Mouse (Mus musculus): ENCODE results near the gene Stkld1. TPM values are rescaled to one million over a fixed set of nuclear protein-coding genes. Genes with fewer than 3 reads are reported as not detected.
"Not testable (repeated sequence)": the region's sequence is repeated elsewhere in the genome, so short reads cannot be mapped to it uniquely, and the experiment has no call there.

Gene Stkld1
- 0.13 TPM in 1 of 2 replicates, not detected in the other for polyA plus RNA-seq (2016; fragmentation: Nextera tagmentation; extraction: Ambion mirVana)

DNA sequence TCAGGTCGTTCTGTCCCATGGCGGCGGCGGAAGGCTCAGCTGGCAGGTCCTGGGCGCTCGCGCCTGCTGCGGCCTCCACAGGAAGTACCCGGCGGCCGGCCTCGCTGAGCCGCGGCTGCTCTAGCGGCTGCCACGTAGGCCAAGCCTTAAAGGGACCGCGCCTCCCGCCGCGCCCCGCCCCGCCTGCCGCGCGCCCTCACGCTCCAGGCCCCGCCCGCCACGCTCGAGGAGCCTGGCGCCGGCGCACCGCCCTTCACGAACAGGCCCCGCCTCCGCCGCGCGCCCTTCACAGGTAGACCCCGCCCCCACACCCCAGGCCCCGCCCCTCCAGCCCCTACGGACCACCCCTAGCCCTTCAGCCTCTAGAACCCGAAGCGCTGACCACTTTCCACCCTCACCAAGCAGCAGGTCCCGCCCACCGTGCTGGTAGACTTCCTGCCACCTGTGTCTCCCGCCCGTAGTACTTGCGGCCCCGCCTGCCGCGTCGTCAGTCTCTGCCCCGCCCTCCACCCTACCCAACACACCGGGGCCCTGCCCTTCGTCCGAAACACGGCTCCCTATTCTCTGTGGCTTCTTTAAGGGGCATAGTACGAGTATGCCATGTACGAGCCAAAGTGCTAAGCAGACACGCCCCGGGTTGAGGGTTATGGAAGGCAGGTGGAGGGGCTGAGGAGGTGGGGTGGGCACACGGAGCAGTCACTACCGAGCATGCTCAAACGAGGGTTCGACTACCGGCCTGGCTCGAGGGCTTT is at the start of gene Stkld1, which contains the start of gene Surf4:
Stkld1 (plus strand) TSS at position 744 of the 752 bp plus-strand sequence.
Surf4 (minus strand) TSS at position 625 of the 752 bp plus-strand sequence.
- peak within 1 kb of the TSS; percentile 93 for H3K27ac ChIP-seq
- no peaks in the 10 kb centered on the region for H3K27me3 ChIP-seq
- peak within 1 kb of the TSS; percentile 79 for H3K4me2 ChIP-seq
- peaks cover 34% of the 10 kb centered on the region for H3K36me3 ChIP-seq
- H3K9ac ChIP-seq (replicated peaks) = peak within 1 kb of the TSS; percentile 97
- WGBS = 1% methylated on average over 58 of the region's 70 CpGs
- H3K4me3 ChIP-seq (replicated peaks) = peak within 1 kb of the TSS; percentile 98
- no peaks in the 10 kb centered on the region for H3K9me3 ChIP-seq
- H3K4me1 ChIP-seq (replicated peaks) = peaks cover 21% of the 10 kb centered on the region
- ATAC-seq (ENCODE audit: insufficient number of reproducible peaks, insufficient read depth, low FRiP score, low TSS enrichment, low read depth) = peak; percentile 96

DNA sequence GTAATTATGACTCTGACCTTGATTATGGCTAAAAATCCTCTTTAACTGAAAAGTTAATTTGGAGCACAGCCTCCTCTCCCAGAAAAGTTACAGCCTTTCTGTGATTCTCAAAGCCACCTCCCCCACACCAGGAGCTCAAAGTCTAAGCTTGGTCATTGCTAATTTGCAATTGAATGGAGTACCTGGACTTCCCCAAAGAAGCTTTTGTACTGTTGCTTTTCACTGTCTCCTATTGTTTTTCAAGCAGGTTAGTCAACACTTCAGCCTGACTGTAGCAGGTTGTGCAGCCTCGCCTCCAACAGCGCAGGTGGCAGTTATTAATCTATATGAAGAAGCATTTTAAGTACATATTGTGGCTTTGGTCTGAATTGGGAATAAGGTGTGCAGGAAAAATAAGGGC is 48.3 kb upstream of the Stkld1 start:
- WGBS = 90% methylated on average over 2 of the region's 2 CpGs

DNA sequence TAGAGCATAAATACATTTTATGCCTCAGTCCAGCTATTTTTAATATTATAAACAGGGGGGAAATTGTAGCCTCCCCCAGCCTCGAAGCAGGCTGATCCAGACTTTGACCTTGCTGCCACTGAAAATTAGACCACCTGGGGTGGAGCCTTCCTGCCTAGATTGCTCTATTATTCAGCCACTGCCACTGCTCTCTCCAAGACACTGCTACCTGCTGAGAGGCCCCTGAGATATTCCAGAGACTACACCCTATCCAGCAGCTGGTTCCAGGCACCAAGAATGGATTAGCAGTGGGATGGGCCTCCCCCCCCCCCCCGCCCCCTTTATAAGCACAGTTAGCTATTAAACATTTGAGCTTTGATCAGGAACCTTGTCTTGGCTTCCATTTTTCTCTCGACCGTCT is 47.7 kb upstream of the Stkld1 start:
- 71% methylated on average over 4 of the region's 4 CpGs for WGBS
- not testable (repeated sequence) for ATAC-seq (ENCODE audit: insufficient number of reproducible peaks, insufficient read depth, low FRiP score, low TSS enrichment, low read depth); H3K4me3 ChIP-seq (replicated peaks); H3K9ac ChIP-seq (replicated peaks); H3K27ac ChIP-seq; H3K27me3 ChIP-seq; H3K4me2 ChIP-seq; H3K4me1 ChIP-seq (replicated peaks)
- peaks cover 32% of the 10 kb centered on the region for H3K36me3 ChIP-seq
- peaks cover 15% of the 10 kb centered on the region; the same call in 1 of the 2 replicates for H3K9me3 ChIP-seq

More for the DNA sequence above, 48.3 kb upstream of the Stkld1 start:
- H3K4me1 ChIP-seq (replicated peaks); H3K27ac ChIP-seq; H3K4me2 ChIP-seq; H3K9ac ChIP-seq (replicated peaks); ATAC-seq (ENCODE audit: insufficient number of reproducible peaks, insufficient read depth, low FRiP score, low TSS enrichment, low read depth); H3K4me3 ChIP-seq (replicated peaks); H3K27me3 ChIP-seq: not testable (repeated sequence)
- Histone ChIP-seq H3K9me3 (peaks cover 15% of the 10 kb centered on the region; the same call in 1 of the 2 replicates), H3K36me3 (peaks cover 25% of the 10 kb centered on the region)

DNA sequence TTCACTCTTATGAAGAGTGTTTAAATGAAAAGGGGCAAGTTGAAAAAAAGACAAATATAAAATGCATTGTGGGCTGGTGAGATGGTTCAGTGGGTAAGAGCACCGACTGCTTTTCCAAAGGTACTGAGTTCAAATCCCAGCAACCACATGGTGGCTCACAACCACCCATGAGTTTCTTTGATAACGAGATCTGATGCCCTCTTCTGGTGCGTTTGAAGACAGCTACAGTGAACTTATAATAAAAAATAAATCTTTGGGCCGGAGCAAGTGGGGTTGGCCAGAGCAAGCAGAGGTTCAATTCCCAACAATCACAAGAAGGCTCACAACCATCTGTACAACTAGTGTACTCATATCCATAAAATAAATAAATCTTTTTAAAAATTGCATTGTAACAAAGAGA is 37.9 kb upstream of the Stkld1 start:
- no peaks in the 10 kb centered on the region for H3K27me3 ChIP-seq
- no peak overlapping the region for H3K4me2 ChIP-seq
- peaks cover 94% of the 10 kb centered on the region for H3K36me3 ChIP-seq
- no peak for ATAC-seq (ENCODE audit: insufficient number of reproducible peaks, insufficient read depth, low FRiP score, low TSS enrichment, low read depth)
- WGBS = 90% methylated on average over 4 of the region's 4 CpGs
- H3K4me3 ChIP-seq (replicated peaks) = no peak overlapping the region
- H3K9ac ChIP-seq (replicated peaks) = no peak overlapping the region
- H3K9me3 ChIP-seq = no peaks in the 10 kb centered on the region
- no peaks in the 10 kb centered on the region for H3K4me1 ChIP-seq (replicated peaks)
- no peak overlapping the region for H3K27ac ChIP-seq

DNA sequence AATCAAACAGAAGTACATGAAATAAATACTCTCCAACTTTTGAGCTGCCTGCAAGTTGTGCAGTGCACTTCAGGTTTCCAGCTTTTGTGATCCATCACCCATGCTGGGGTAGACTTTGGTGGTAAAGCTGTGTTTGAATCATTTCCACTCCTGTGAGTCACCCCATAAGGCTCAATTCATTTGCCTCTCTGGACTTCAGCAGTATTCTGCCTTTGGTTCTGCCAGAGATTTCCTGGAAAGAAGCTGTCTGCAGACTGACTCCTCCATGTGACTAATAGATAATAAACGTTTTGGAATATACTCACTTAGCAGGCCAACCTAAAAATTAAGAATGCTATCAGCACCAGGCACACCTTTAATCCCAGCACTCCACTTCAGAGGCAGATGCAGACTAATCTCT is 33.1 kb upstream of the Stkld1 start:
- Histone ChIP-seq H3K4me2 (no peak overlapping the region), H3K36me3 (peaks cover 68% of the 10 kb centered on the region), H3K4me3 (replicated peaks) (0 out of 2 replicates have a peak overlapping the region, but pooled peaks have one; percentile 2), H3K27ac (no peak overlapping the region), H3K9ac (replicated peaks) (no peak overlapping the region), H3K27me3 (no peaks in the 10 kb centered on the region), H3K9me3 (no peaks in the 10 kb centered on the region), H3K4me1 (replicated peaks) (peaks cover 18% of the 10 kb centered on the region)
- no peak for ATAC-seq (ENCODE audit: insufficient number of reproducible peaks, insufficient read depth, low FRiP score, low TSS enrichment, low read depth)
- 66% methylated on average over 1 of the region's 1 CpGs for WGBS

DNA sequence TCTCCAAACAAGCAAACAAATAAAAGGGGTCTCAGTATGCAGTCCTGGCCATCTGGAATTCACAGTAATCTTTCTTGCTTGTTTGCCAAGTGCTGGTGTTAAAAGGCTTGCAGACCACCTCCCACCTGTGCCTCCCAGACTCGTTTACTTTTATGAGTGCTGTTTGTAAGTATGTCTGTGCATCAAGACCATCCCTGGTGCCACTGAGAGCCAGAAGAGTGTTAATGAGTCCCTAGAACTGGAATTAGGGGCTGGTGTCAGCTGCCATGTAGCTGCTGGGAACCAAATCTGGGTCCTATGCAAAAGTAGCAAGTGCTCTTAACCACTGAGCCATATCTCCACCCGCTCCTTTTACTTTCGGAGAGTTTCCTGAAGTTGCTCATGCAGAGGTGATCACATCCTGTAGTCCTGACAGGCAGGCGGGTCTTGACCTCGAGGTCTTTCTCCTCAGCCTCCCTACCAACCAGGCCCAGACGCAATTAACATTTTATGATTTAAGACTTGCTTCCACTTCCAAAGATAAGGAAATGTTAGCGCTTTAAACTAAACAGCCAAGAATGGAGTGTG is 31.9 kb upstream of the Stkld1 start:
- no peak for ATAC-seq (ENCODE audit: insufficient number of reproducible peaks, insufficient read depth, low FRiP score, low TSS enrichment, low read depth)
- peaks cover 68% of the 10 kb centered on the region for H3K36me3 ChIP-seq
- 4% methylated on average over 7 of the region's 7 CpGs for WGBS
- no peak overlapping the region for H3K27ac ChIP-seq
- H3K9ac ChIP-seq (replicated peaks) = peak overlapping the region; percentile 72
- H3K4me2 ChIP-seq = peak overlapping the region; percentile 80
- H3K4me3 ChIP-seq (replicated peaks) = peak overlapping the region; percentile 80
- peaks cover 18% of the 10 kb centered on the region for H3K4me1 ChIP-seq (replicated peaks)
- no peaks in the 10 kb centered on the region for H3K9me3 ChIP-seq
- no peaks in the 10 kb centered on the region for H3K27me3 ChIP-seq

DNA sequence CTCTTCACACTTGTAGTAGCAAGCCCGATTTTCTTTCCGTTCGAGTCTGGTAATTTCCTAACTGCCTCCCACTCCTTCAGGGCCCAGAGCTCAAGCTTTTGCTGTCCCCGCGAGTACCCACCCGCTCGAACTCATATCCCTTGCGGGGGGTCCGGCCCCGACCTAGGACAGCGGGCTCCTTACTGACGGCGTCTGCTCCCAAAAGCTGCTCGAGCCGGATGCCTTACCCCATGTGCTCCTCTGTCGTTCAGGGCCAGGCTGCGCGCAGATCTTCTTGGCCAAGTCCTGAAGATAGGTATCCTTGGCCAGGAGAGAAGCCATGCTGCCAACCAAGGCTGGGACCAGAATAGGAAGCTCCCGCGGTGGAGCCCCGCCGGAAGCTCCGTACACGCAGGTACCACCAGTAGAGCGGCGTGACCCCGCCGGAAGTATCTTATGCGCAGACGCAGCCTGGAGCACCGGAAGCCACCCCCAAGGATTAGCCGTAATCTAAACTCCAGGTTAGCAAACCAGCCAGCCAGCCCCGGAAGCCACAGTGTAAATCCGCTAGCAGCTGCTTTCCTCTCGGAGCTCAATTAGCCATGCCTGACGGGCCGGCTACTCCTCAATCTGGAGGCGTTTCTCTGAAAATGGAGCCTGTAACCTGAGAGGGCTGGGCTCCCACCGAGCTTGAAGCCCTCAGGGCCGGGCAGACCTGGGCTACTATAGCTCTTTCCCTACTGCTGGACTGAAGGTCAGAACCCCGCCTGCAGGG is 31.2 kb upstream of the Stkld1 start, which contains the start of gene Surf6:
Surf6 (minus strand) TSS at position 413 of the 754 bp plus-strand sequence.
- Histone ChIP-seq H3K9me3 (no peaks in the 10 kb centered on the region), H3K27me3 (no peaks in the 10 kb centered on the region), H3K4me1 (replicated peaks) (peaks cover 18% of the 10 kb centered on the region), H3K4me2 (peak within 1 kb of the TSS; percentile 80), H3K27ac (peak within 1 kb of the TSS; percentile 87), H3K4me3 (replicated peaks) (peak within 1 kb of the TSS; percentile 80), H3K9ac (replicated peaks) (peak within 1 kb of the TSS; percentile 72), H3K36me3 (peaks cover 68% of the 10 kb centered on the region)
- WGBS = under 1% methylated on average over 41 of the region's 41 CpGs
- peak; percentile 94 for ATAC-seq (ENCODE audit: insufficient number of reproducible peaks, insufficient read depth, low FRiP score, low TSS enrichment, low read depth)

DNA sequence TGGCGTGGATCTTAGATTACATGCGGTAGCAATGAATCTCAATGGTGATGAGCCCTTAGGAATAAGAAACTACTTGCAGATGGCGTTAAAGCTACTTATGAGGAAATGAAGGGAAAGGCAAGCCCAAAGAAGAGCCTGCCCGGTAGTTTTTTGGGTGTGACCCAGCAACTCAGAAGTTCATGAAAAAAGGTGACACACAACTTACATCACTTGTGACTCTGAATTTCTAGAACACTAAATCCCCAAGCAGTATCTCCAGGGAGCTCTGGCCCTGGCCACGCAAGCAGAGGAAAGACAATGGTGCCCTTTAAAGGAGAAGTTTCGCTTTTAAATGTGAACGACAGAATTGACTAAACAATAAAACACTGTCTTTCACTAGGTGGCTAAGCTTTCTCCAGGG is 30.5 kb upstream of the Stkld1 start:
- peaks cover 20% of the 10 kb centered on the region for H3K4me1 ChIP-seq (replicated peaks)
- peak overlapping the region; percentile 80 for H3K4me3 ChIP-seq (replicated peaks)
- H3K27ac ChIP-seq = peak overlapping the region; percentile 87
- peak overlapping the region; percentile 80 for H3K4me2 ChIP-seq
- ATAC-seq (ENCODE audit: insufficient number of reproducible peaks, insufficient read depth, low FRiP score, low TSS enrichment, low read depth) = no peak
- H3K27me3 ChIP-seq = no peaks in the 10 kb centered on the region
- no peaks in the 10 kb centered on the region for H3K9me3 ChIP-seq
- H3K36me3 ChIP-seq = peaks cover 68% of the 10 kb centered on the region
- H3K9ac ChIP-seq (replicated peaks) = peak overlapping the region; percentile 72
- WGBS = 12% methylated on average over 7 of the region's 7 CpGs

DNA sequence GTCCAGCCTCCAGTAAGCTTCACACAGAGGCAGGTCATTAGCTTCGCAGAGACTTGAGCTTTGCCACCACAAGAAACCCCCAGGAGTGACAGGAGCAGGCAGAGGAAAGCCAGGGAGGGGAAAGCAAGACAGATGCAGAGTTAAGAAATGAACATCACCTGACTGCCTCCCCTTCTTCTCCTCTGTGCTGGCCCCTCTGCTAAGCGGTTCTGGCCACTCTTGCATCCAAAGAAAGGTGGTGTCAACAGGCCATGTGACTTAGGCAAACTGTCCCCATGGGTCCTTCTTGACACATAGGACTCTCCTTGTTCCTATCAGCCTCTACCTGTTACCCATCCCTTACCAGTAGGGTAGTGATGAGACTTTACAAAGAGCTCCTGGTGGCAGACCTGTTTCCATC is 27.9 kb upstream of the Stkld1 start:
- Histone ChIP-seq H3K27me3 (no peaks in the 10 kb centered on the region), H3K4me3 (replicated peaks) (no peak overlapping the region), H3K4me2 (no peak overlapping the region), H3K36me3 (peaks cover 48% of the 10 kb centered on the region), H3K9me3 (no peaks in the 10 kb centered on the region), H3K27ac (no peak overlapping the region), H3K9ac (replicated peaks) (no peak overlapping the region), H3K4me1 (replicated peaks) (peaks cover 34% of the 10 kb centered on the region)
- ATAC-seq (ENCODE audit: insufficient number of reproducible peaks, insufficient read depth, low FRiP score, low TSS enrichment, low read depth) = no peak
- WGBS = 100% methylated on average over 2 of the region's 2 CpGs

DNA sequence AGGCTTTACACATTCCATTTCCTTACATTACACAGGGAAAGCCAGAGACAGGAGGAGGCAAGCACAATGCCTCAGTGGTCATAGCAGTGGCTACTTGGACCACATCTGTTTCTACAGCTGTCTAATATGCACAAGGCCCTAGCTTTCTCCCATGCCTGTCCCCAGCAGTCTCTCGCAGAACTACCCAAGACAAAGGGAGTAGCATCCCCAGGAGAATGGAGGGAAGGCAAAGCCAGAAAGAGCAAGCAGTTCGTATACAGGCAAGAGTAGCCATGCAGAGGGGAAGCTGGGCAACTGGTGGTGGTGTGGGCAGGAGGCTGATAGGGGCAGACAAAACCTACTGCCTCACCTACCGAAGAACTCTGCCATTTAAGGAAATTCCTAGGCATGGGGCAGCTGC is 27.4 kb upstream of the Stkld1 start:
- peaks cover 50% of the 10 kb centered on the region for H3K36me3 ChIP-seq
- no peak overlapping the region for H3K4me3 ChIP-seq (replicated peaks)
- no peaks in the 10 kb centered on the region for H3K27me3 ChIP-seq
- H3K27ac ChIP-seq = no peak overlapping the region
- no peak for ATAC-seq (ENCODE audit: insufficient number of reproducible peaks, insufficient read depth, low FRiP score, low TSS enrichment, low read depth)
- H3K9ac ChIP-seq (replicated peaks) = 0 out of 2 replicates have a peak overlapping the region, but pooled peaks have one; percentile 12
- WGBS = 92% methylated on average over 3 of the region's 3 CpGs
- no peaks in the 10 kb centered on the region for H3K9me3 ChIP-seq
- H3K4me2 ChIP-seq = no peak overlapping the region
- H3K4me1 ChIP-seq (replicated peaks) = peaks cover 31% of the 10 kb centered on the region

DNA sequence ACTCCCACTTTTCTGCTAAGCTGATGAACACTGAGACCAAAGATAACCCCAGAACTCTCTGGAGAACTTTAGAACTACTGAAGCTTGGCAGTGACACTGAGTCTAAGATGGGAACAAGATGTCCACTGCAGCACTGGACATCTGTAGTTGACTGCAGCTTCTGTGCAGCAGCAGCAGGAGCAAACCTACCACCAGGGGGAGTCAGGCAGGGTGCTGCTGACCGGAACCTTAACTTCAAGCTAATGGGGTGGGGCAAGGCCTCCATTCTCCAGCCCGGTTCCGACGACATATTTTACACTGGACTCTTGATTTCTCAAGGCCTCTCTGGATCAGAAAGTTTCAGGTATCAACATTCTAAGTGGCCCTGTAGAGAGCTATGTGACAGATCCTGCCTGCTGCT is 26.7 kb upstream of the Stkld1 start:
- Histone ChIP-seq H3K4me1 (replicated peaks) (peaks cover 30% of the 10 kb centered on the region), H3K27me3 (no peaks in the 10 kb centered on the region), H3K9me3 (no peaks in the 10 kb centered on the region), H3K27ac (no peak overlapping the region), H3K36me3 (peaks cover 57% of the 10 kb centered on the region), H3K4me2 (no peak overlapping the region), H3K4me3 (replicated peaks) (no peak overlapping the region), H3K9ac (replicated peaks) (no peak overlapping the region)
- ATAC-seq (ENCODE audit: insufficient number of reproducible peaks, insufficient read depth, low FRiP score, low TSS enrichment, low read depth) = no peak
- 76% methylated on average over 4 of the region's 4 CpGs for WGBS
